Mouse (Mus musculus): Measurements from ENCODE around the gene Olfr20.
"Not testable (repeated sequence)": the region's sequence is repeated elsewhere in the genome, so short reads cannot be mapped to it uniquely, and the experiment has no call there.

DNA sequence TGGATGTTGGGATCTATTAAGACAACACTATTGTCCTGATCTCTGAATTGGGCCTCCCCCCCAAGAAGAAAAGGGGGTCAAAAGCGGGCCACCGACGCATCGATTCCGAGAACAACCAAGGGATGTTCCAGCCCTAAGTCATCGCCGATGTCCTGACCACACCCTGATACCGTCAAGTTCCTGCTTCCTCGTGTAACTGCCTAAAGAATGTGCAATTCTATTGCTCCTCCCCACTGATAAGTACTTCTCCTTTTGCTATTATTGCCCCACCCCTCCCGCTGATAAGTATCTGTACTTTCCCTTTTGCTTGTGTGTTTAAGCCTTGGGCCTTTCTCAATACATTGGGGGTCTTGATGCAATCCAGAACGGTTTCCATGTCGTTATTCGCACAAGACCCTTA, 29.5 kb upstream of the Olfr20 start:
- not testable (repeated sequence) for TF ChIP-seq CTCF (IDR thresholded peaks at IDR 0.05; ENCODE audit: low read depth, low read length); POLR2A (IDR thresholded peaks at IDR 0.05; ENCODE audit: insufficient read depth, low read length); EP300 (IDR thresholded peaks at IDR 0.05; ENCODE audit: insufficient read depth, low read depth, low read length)
